Mouse (Mus musculus) liver, postnatal 0 days (tissue): ENCODE measurements around the gene Fam57b. TPM values are rescaled to one million over a fixed set of nuclear protein-coding genes. Genes with fewer than 3 reads are reported as not detected.

ENCODE experiments used
- ATAC-seq: fragments of 200-750 bp; cut with Nextera tagmentation; 2 replicates; pipeline ENCODE4 v1.8.0; 2017; ENCODE audit warnings: mild to moderate bottlenecking, moderate library complexity
- DNase-seq: peaks from one replicate; pipeline ENCODE4 v3.0.0-alpha.2; 2016
- H3K27ac ChIP-seq: fragments of 300-500 bp; sonication (generic); 2 replicates; pipeline ENCODE4 v1.5.1; 2014; ENCODE audit warnings: antibody characterized with exemption, moderate library complexity, mild to moderate bottlenecking, low read depth
- H3K27me3 ChIP-seq: fragments of 300-500 bp; sonication (generic); 2 replicates; pipeline ENCODE4 v1.6.1; 2014; ENCODE audit warnings: low read length, control low read depth, mixed read lengths; ENCODE audit not compliant: insufficient read depth
- H3K36me3 ChIP-seq: fragments of 300-500 bp; sonication (generic); replicated peaks from 2 replicates; pipeline ENCODE4 v1.6.1; 2014; ENCODE audit warnings: mild to moderate bottlenecking, control low read depth, low read length, moderate library complexity, mixed read lengths; ENCODE audit not compliant: insufficient read depth
- H3K4me1 ChIP-seq: fragments of 300-500 bp; sonication (generic); 2 replicates; pipeline ENCODE4 v1.6.1; 2014; ENCODE audit warnings: antibody characterized with exemption, mild to moderate bottlenecking, control low read depth; ENCODE audit not compliant: insufficient read depth
- H3K4me2 ChIP-seq: fragments of 300-500 bp; sonication (generic); 2 replicates; pipeline ENCODE4 v1.6.1; 2014; ENCODE audit warnings: low read depth, mild to moderate bottlenecking, low read length, moderate library complexity, mixed read lengths
- H3K4me3 ChIP-seq: fragments of 300-500 bp; sonication (generic); 2 replicates; pipeline ENCODE4 v1.5.1; 2014; ENCODE audit warnings: low read depth, low read length
- H3K9ac ChIP-seq: fragments of 300-500 bp; sonication (generic); replicated peaks from 2 replicates; pipeline ENCODE4 v1.6.1; 2014; ENCODE audit warnings: mild to moderate bottlenecking, moderate library complexity
- H3K9me3 ChIP-seq: fragments of 300-500 bp; sonication (generic); 2 replicates; pipeline ENCODE4 v1.6.1; 2016; ENCODE audit warnings: mild to moderate bottlenecking, control low read depth, low read length, mixed read lengths
- CTCF ChIP-seq: sonication (generic); IDR thresholded peaks from 2 replicates; pipeline ENCODE4 v1.5.1; 2016; ENCODE audit warnings: antibody characterized with exemption, low read depth
- EP300 ChIP-seq: IDR thresholded peaks from 2 replicates; pipeline ENCODE4 v1.6.1; 2016; ENCODE audit warnings: antibody characterized with exemption, low read depth, mild to moderate bottlenecking
- WGBS: fragments of 180-500 bp; shearing (Covaris S2); extraction: QIAGEN DNeasy Blood & Tissue Kit; methylation state at CpG from one replicate; pipeline ENCODE4 v1.1.7; 2014; ENCODE audit not compliant: insufficient replicate concordance; 5-methylcytosine and 5-hydroxymethylcytosine counted together
- polyA plus RNA-seq: library from polyadenylated mRNA; unstranded; fragments of >200 nt; fragmentation: Nextera tagmentation; extraction: Ambion mirVana; gene quantifications from 2 replicates; pipeline ENCODE4 v1.2.1, GENCODE M21; 2015

Gene Fam57b
- polyA plus RNA-seq, 1 experiment from 2014 or later = 0.09 TPM

DNA sequence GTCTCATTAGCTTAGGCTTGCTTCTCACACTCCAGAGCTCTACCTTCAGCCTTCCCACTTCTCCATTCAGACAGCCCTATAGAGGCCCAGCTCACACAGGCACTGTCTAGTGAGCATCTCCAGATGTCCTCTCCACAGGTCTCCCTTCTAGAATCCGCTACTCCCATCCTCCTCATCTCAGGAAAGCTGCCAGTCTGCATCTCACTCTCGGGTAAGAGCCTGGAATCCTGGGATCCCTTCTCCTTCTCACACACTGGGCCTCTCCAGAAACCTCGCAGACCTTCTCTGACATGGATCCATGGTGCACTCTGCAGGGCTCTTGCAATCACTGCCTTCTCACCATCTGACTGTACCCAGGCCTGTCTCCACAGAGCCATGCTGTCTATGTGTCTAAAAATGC is 58.2 kb downstream of the Fam57b start:
- Histone ChIP-seq H3K27me3 (no peaks in the 10 kb centered on the region), H3K4me1 (no peaks in the 10 kb centered on the region), H3K4me3 (no peak overlapping the region), H3K9ac (no peak overlapping the region), H3K27ac (no peak overlapping the region), H3K4me2 (no peak overlapping the region), H3K36me3 (peaks cover 73% of the 10 kb centered on the region), H3K9me3 (no peaks in the 10 kb centered on the region)
- no peak for TF ChIP-seq CTCF
- no peak for TF ChIP-seq EP300
- ATAC-seq = no peak
- WGBS = 82% methylated on average over 3 of the region's 3 CpGs
- no peak for DNase-seq

DNA sequence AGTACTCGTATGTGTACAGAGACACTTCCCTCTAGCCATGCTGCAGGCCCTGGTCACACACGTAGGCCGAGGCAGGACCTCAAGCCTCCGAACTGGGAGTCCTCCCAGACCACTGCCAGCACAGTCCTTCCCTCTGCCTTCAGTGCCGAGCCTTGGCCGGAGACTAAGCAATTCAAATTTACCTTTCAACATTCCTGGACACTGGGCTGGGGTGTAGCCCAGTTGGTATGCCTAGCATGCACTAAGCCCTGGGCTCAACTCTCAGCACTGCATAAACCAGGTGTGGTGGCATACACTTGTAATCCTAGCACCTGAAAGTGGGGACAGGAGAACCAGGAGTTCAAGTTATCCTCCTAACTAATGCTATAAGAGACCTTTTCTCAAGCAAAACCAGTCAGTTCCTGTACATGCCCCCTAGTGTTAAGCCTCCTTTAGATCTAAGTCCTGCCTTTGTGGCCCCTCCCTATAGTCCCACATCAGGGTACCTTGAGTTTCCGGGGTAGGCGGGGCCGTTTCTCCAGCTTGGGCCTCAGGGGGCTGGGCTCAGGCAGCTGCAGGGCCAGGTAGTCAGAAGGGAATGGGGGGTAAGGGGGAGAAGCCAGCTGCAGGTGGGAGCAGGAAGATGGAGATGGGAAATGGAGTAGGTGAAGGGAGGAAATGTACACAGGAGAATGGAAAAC is 59.4 kb downstream of the Fam57b start:
- H3K27me3 ChIP-seq = no peaks in the 10 kb centered on the region
- H3K36me3 ChIP-seq = peaks cover 70% of the 10 kb centered on the region
- no peak overlapping the region for H3K27ac ChIP-seq
- no peak for TF ChIP-seq EP300
- no peak for TF ChIP-seq CTCF
- no peak overlapping the region for H3K9ac ChIP-seq
- no peak for DNase-seq
- no peak overlapping the region for H3K4me2 ChIP-seq
- 72% methylated on average over 9 of the region's 9 CpGs for WGBS
- no peaks in the 10 kb centered on the region for H3K9me3 ChIP-seq
- H3K4me1 ChIP-seq = peaks cover 7% of the 10 kb centered on the region
- no peak overlapping the region for H3K4me3 ChIP-seq
- ATAC-seq = no peak

DNA sequence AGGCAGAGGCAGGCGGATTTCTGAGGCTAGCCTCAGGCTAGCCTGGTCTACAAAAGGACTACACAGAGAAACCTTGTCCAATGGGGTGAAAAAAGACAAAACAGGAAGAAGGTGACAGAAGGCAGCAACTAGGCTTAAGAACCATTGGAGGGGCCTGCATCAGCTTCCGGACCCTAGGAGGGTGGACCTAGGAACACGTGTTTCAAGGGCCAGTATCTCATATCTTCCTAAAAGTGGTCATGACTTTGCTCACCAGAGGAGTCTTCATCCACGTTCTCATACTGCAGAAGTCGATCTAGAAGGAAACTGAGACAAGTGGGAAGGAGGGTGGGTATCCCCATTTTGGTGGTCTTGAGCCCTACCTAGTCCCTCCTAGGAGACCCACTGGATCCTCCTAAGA is 63.5 kb downstream of the Fam57b start:
- peak overlapping the region; percentile 72 for H3K4me3 ChIP-seq
- peak overlapping the region; percentile 95 for H3K4me2 ChIP-seq
- ATAC-seq = no peak
- H3K27ac ChIP-seq = peak overlapping the region; percentile 24; the same call in 1 of the 2 replicates
- DNase-seq = no peak
- H3K9me3 ChIP-seq = no peaks in the 10 kb centered on the region
- no peaks in the 10 kb centered on the region for H3K27me3 ChIP-seq
- WGBS = 49% methylated on average over 5 of the region's 5 CpGs
- peak overlapping the region; percentile 78 for H3K9ac ChIP-seq
- H3K36me3 ChIP-seq = peaks cover 53% of the 10 kb centered on the region
- TF ChIP-seq EP300 = no peak
- no peak for TF ChIP-seq CTCF
- peaks cover 17% of the 10 kb centered on the region for H3K4me1 ChIP-seq

- H3K9ac ChIP-seq = peak within 1 kb of the TSS; percentile 78
- peak within 1 kb of the TSS; percentile 24 for H3K27ac ChIP-seq
- no peaks in the 10 kb centered on the region for H3K9me3 ChIP-seq
- H3K4me1 ChIP-seq = peaks cover 17% of the 10 kb centered on the region
- WGBS = 1% methylated on average over 42 of the region's 42 CpGs
- H3K36me3 ChIP-seq = peaks cover 53% of the 10 kb centered on the region
- peak; percentile 96 for ATAC-seq
- no peaks in the 10 kb centered on the region for H3K27me3 ChIP-seq
- DNase-seq = peak; percentile 97
- peak within 1 kb of the TSS; percentile 95 for H3K4me2 ChIP-seq
- H3K4me3 ChIP-seq = peak within 1 kb of the TSS; percentile 72
- no peak for TF ChIP-seq EP300
- no peak for TF ChIP-seq CTCF
Measured at GRCm38 (mm10) chr7:126861429-126862130, 64.1 kb downstream of the Fam57b start, which contains the start of gene Hirip3. TSS of gene Hirip3 (plus strand) at chr7:126861972.

DNA sequence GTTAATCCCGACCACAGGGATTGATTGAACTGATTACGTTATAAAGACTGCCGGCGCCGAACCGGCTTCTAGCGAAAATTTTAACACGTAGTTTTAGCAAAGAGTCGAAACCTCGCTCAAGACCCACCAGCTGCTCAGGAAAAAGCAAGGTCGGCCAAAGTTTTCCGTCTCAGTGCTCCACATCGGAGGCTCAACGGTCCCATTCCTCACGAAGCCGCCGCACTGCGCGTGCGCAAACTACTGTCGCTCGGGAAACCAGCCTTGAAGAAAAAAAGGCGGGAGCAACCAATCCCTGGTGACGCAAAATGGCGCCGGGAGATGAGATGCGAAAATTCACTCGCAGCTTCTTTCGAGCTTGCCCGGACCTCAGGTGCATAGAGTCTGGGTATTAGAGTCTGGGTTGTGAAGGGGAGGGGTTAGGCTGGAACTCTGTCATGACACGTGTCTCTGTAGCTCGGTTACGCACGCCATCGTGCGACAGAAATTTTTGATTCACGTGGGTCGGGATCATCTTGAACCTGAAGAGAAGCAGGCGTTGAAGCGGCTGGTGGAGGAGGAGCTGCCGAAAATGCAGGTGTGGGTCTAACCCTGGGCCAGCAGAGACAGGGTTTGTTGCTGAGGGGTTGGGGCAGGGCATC is 64.8 kb downstream of the Fam57b start, which contains the start of gene Ino80e:
TSS of gene Ino80e (minus strand) at position 231 of the 638 bp plus-strand sequence.
- H3K36me3 ChIP-seq = peaks cover 53% of the 10 kb centered on the region
- H3K27me3 ChIP-seq = no peaks in the 10 kb centered on the region
- under 1% methylated on average over 41 of the region's 41 CpGs for WGBS
- H3K4me3 ChIP-seq = peak within 1 kb of the TSS; percentile 72
- peak; percentile 94 for DNase-seq
- peaks cover 17% of the 10 kb centered on the region for H3K4me1 ChIP-seq
- peak; percentile 82 for ATAC-seq
- no peak for TF ChIP-seq CTCF
- TF ChIP-seq EP300 = no peak; the same call in 1 of the 2 replicates
- H3K9me3 ChIP-seq = no peaks in the 10 kb centered on the region
- peak within 1 kb of the TSS; percentile 24 for H3K27ac ChIP-seq
- peak within 1 kb of the TSS; percentile 78 for H3K9ac ChIP-seq
- H3K4me2 ChIP-seq = peak within 1 kb of the TSS; percentile 95

GRCm38 (mm10) chr7:126863791-126864190 is 66.3 kb downstream of the Fam57b start:
- Histone ChIP-seq H3K27ac (no peak overlapping the region), H3K4me3 (peak overlapping the region; percentile 72)
- DNase-seq = no peak

More at GRCm38 (mm10) chr7:126863791-126864190, 66.3 kb downstream of the Fam57b start:
- peaks cover 52% of the 10 kb centered on the region for H3K36me3 ChIP-seq
- H3K9me3 ChIP-seq = no peaks in the 10 kb centered on the region
- no peaks in the 10 kb centered on the region for H3K27me3 ChIP-seq
- peak overlapping the region; percentile 78 for H3K9ac ChIP-seq
- ATAC-seq = no peak
- TF ChIP-seq CTCF = no peak
- TF ChIP-seq EP300 = no peak
- WGBS = 52% methylated on average over 6 of the region's 6 CpGs
- peak overlapping the region; percentile 95 for H3K4me2 ChIP-seq
- peaks cover 17% of the 10 kb centered on the region for H3K4me1 ChIP-seq
